ENCODE assay signal across 8 mouse cellular contexts in the genomic region with DNA sequence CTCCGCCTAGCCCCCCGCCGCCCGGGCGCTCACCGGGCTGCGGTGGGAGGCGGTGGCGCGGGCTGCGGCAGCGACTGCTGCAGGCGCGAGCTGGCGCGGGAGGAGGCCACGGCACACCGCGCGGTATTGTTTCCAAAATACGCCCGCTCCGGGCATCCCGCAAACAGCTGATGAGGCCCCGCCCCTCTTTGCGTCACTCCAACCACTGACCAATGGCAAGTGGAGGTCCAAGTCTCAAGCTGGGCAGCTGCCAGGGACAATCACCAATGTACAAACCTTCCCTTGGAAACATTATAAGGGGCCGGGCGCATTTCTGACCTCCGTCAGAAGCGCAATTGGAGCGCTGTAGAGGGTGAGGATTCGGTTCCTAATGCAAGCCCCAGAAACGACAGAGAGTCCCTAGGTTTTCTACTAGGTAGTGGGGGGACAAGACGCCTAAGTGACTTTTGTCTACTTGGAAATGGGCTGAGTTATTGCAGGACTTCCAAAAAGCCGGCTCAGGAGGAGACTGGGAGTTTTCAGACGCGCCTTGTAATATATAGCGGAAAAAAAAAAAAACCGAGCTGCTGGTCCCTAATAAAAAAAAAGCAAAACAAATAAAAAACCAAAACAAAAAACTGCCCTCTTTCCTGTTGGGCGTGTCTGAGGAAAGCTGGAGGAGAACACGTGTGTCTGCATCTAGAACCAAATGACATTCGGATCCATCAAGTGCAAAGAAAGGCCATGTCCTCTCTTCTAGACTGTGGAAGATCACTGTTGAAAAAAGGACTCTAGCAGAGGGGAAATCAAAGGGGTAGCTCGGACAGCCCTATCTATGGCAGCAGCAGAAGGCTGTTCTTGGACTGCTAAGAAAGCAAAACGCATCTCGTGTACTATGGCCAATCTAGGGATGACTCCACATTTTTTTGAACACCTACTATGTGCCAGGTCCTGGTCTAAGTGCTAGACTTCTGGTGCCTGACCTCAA. TPM values are rescaled to one million over a fixed set of nuclear protein-coding genes. Genes with fewer than 3 reads are reported as not detected.
DNase-seq lines count a peak whose midpoint lies in the region; ATAC-seq lines count a peak whose summit lies in the region.

A gene (minus strand): TSS at position 181 of the 967 bp plus-strand sequence.

- peak; percentile 85 for ATAC-seq in heart, embryonic 14.5 days (ENCODE audit: insufficient number of reproducible peaks, insufficient read depth, low FRiP score, low read depth)
- ATAC-seq in liver, embryonic 12.5 days: peak; percentile 71

- peak within 1 kb of the TSS; percentile 70 for H3K9ac ChIP-seq in heart, embryonic 14.5 days (ENCODE audit: low read length)
- peak within 1 kb of the TSS; percentile 57 for H3K9ac ChIP-seq in liver, embryonic 12.5 days

- peak within 1 kb of the TSS; percentile 96 for H3K4me2 ChIP-seq in heart, embryonic 14.5 days (ENCODE audit: low read length)
- peak within 1 kb of the TSS; percentile 88 for H3K4me2 ChIP-seq in liver, embryonic 12.5 days

- H3K27me3 ChIP-seq in forebrain, embryonic 10.5 days (ENCODE audit: poor library complexity, severe bottlenecking): peaks cover 35% of the 10 kb centered on the region
- H3K27me3 ChIP-seq in heart, embryonic 14.5 days (ENCODE audit: control insufficient read depth, insufficient read depth, low read length): no peaks in the 10 kb centered on the region
- peaks cover 50% of the 10 kb centered on the region for H3K27me3 ChIP-seq in liver, embryonic 12.5 days (replicated peaks)
- H3K27me3 ChIP-seq in splenic B cell, adult 2 months (ENCODE audit: control insufficient read depth, insufficient read depth, low read length, poor library complexity, severe bottlenecking): no peaks in the 10 kb centered on the region

- H3K36me3 ChIP-seq in forebrain, embryonic 10.5 days (replicated peaks): no peaks in the 10 kb centered on the region
- no peaks in the 10 kb centered on the region for H3K36me3 ChIP-seq in heart, embryonic 14.5 days (ENCODE audit: control insufficient read depth, insufficient read depth, low read length)
- H3K36me3 ChIP-seq in liver, embryonic 12.5 days: no peaks in the 10 kb centered on the region
- no peaks in the 10 kb centered on the region for H3K36me3 ChIP-seq in splenic B cell, adult 2 months (ENCODE audit: control insufficient read depth, insufficient read depth, low read length, poor library complexity, severe bottlenecking)

- peaks cover 63% of the 10 kb centered on the region for H3K4me1 ChIP-seq in forebrain, embryonic 10.5 days
- peaks cover 31 to 44% of the 10 kb centered on the region in 2 experiments for H3K4me1 ChIP-seq in heart, embryonic 14.5 days (ENCODE audit: control insufficient read depth in 2 of 2, insufficient read depth in 2 of 2, low read length in 2 of 2)
- H3K4me1 ChIP-seq in liver, embryonic 12.5 days: peaks cover 63% of the 10 kb centered on the region

- DNase-seq in CD4-positive, CD25-positive, alpha-beta regulatory T cell, adult 2 months (ENCODE audit: low read depth, low spot score): peak; percentile 71
- peak; percentile 28 for DNase-seq in c-Kit-positive CD71-positive TER-119-negative erythroid progenitor cells, embryonic 14.5 days (ENCODE audit: low read depth)
- peak; percentile 98 for DNase-seq in forebrain, embryonic 10.5 days (ENCODE audit: extremely low spot score, low spot score)
- peak; percentile 100 for DNase-seq in kidney, postnatal 10 days
- DNase-seq in naive thymus-derived CD4-positive, alpha-beta T cell, adult 2 months (ENCODE audit: low read depth): peak; percentile 61
- DNase-seq in splenic B cell, adult 2 months (ENCODE audit: low read depth, low spot score): peak; percentile 95

- peak within 1 kb of the TSS; percentile 95 for H3K4me3 ChIP-seq in forebrain, embryonic 10.5 days
- H3K4me3 ChIP-seq in heart, embryonic 14.5 days (ENCODE audit: control insufficient read depth in 1 of 2, insufficient read depth in 1 of 2, low read depth in 1 of 2, low read length in 2 of 2): peak within 1 kb of the TSS; percentile 58 to 94
- H3K4me3 ChIP-seq in liver, embryonic 12.5 days: peak within 1 kb of the TSS; percentile 69

- H3K9me3 ChIP-seq in forebrain, embryonic 10.5 days: no peaks in the 10 kb centered on the region
- no peaks in the 10 kb centered on the region for H3K9me3 ChIP-seq in heart, embryonic 14.5 days (ENCODE audit: control insufficient read depth, low read length)
- H3K9me3 ChIP-seq in liver, embryonic 12.5 days (replicated peaks): no peaks in the 10 kb centered on the region

- H3K27ac ChIP-seq in forebrain, embryonic 10.5 days: peak within 1 kb of the TSS; percentile 94
- peak within 1 kb of the TSS; percentile 26 to 29; a peak in 3 of 4 replicates for H3K27ac ChIP-seq in heart, embryonic 14.5 days (replicated peaks in 1 of 2; ENCODE audit: control insufficient read depth in 1 of 2, insufficient read depth in 1 of 2, low read depth in 2 of 2, low read length in 2 of 2)
- no peak within 1 kb of the TSS for H3K27ac ChIP-seq in liver, embryonic 12.5 days

- 2% methylated on average over 45 of the region's 45 CpGs for WGBS in forebrain, embryonic 10.5 days
- under 1% methylated on average over 45 of the region's 45 CpGs for WGBS in heart, embryonic 14.5 days
- WGBS in liver, embryonic 12.5 days (ENCODE audit: insufficient replicate concordance): 1% methylated on average over 45 of the region's 45 CpGs

RNA-seq across cellular contexts. Expression of the gene that starts here (rescaled TPM):
- polyA plus RNA-seq in forebrain, embryonic 10.5 days (2016; fragmentation: Nextera tagmentation; extraction: Ambion mirVana): 3.8 and 4.5 TPM in 2 replicates
- polyA plus RNA-seq in heart, embryonic 14.5 days (2014; fragmentation: Nextera tagmentation; extraction: Ambion mirVana): 2.1 and 6.3 TPM in 2 replicates
- polyA plus RNA-seq in liver, embryonic 12.5 days (2016; fragmentation: Nextera tagmentation; extraction: Ambion mirVana): 0.62 and 0.83 TPM in 2 replicates

Comparison
In these comparisons a context has a peak if more than half of its experiments do, and no peak if none do; other contexts are left out.
1. Peak in ATAC-seq, H3K4me3 ChIP-seq, H3K9ac ChIP-seq and H3K4me2 ChIP-seq in liver, embryonic 12.5 days; RNA of the gene not detected or under 1 TPM.
2. DNase-seq: peak in every context shown above with its lines; median percentile 100 in kidney, postnatal 10 days; 98 in forebrain, embryonic 10.5 days; 95 in splenic B cell, adult 2 months; 71 in CD4-positive, CD25-positive, alpha-beta regulatory T cell, adult 2 months; 61 in naive thymus-derived CD4-positive, alpha-beta T cell, adult 2 months; 28 in c-Kit-positive CD71-positive TER-119-negative erythroid progenitor cells, embryonic 14.5 days.